Mouse (Mus musculus) small intestine, adult 2 months (tissue): Measurements from ENCODE around the gene Trap1.

Experiments used
- CTCF ChIP-seq: fragments of 200-500 bp; IDR thresholded peaks from 2 replicates; pipeline ENCODE4 v1.5.1; 2012; ENCODE audit warnings: low read depth, mild to moderate bottlenecking, control low read depth, inconsistent platforms, low read length, moderate library complexity, mixed read lengths; ENCODE audit not compliant: insufficient replicate concordance, insufficient read length; ENCODE audit errors: extremely low read depth
- POLR2A ChIP-seq: fragments of 200-500 bp; IDR thresholded peaks from 2 replicates; pipeline ENCODE4 v1.6.1; 2012; ENCODE audit warnings: low read depth, mild to moderate bottlenecking, control low read depth, inconsistent platforms, low read length, moderate library complexity

GRCm38 (mm10) chr16:4044093-4044492 is 33.5 kb downstream of the Trap1 start:
- no peak for TF ChIP-seq CTCF
- TF ChIP-seq POLR2A, result no peak
